Mouse (Mus musculus): ENCODE data around the gene Arsa. TPM values are rescaled to one million over a fixed set of nuclear protein-coding genes. Genes with fewer than 3 reads are reported as not detected.

Arsa gene
- total RNA-seq, 2 experiments from 2014 or later: 18.1 to 18.4 TPM

- intact Hi-C loops (cut with DNase I): no loop called here
- DNase-seq: peak; percentile 74 to 75
These were observed 50.5 kb downstream of the Arsa start for GRCm38 (mm10) chr15:89426716-89427115.

GRCm38 (mm10) chr15:89425711-89426121 lies 51.5 kb downstream of the Arsa start, which contains the start of gene Cpt1b:
Gene Cpt1b (minus strand): TSS chr15:89425863.
- intact Hi-C loops (cut with DNase I): no loop called here
- DNase-seq: peak; percentile 85 to 90

- intact Hi-C loops (cut with DNase I): no loop called here
- DNase-seq: no peak
These were observed 52.6 kb downstream of the Arsa start for GRCm38 (mm10) chr15:89424621-89425020.

Other genes starting within 250 kb of the Arsa start
- 10 to 100 TPM; 71.2 to 77.1 TPM for gene Sbf1, start 162.1 kb downstream of the Arsa start, total RNA-seq (2021)
- not detected for gene Adm2, start 154.7 kb downstream of the Arsa start, total RNA-seq (2021)
- gene Miox, start 143.0 kb downstream of the Arsa start, total RNA-seq (2021): not detected
- gene Lmf2, start 121.8 kb downstream of the Arsa start, total RNA-seq (2021): 10 to 100 TPM; 44.2 to 48.9 TPM
- gene Ncaph2, start 121.7 kb downstream of the Arsa start, total RNA-seq (2021): 10 to 100 TPM; 79.2 to 80.9 TPM
- 10 to 100 TPM; 20.5 to 22.0 TPM for gene Sco2, start 103.6 kb downstream of the Arsa start, total RNA-seq (2021)
- under 1 TPM; 0.31 to 0.64 TPM for gene Tymp, start 100.4 kb downstream of the Arsa start, total RNA-seq (2021)
- 1 to 10 TPM; 1.3 to 1.5 TPM for gene Odf3b, start 98.1 kb downstream of the Arsa start, total RNA-seq (2021)
- gene Klhdc7b, start 92.5 kb downstream of the Arsa start, total RNA-seq (2021): not detected
- gene Syce3, start 66.9 kb downstream of the Arsa start, total RNA-seq (2021): not detected
- gene Cpt1b, start 51.6 kb downstream of the Arsa start, total RNA-seq (2021): 100 to 1,000 TPM; 700 to 720 TPM
- 1 to 10 TPM; 1.9 to 2.4 TPM for gene C730034F03Rik, start 47.8 kb downstream of the Arsa start, total RNA-seq (2021)
- gene Gm44502, start 47.7 kb downstream of the Arsa start, total RNA-seq (2021): 10 to 100 TPM; 14.6 to 15.4 TPM
- gene Chkb, start 47.5 kb downstream of the Arsa start, total RNA-seq (2021): 10 to 100 TPM; 71.8 to 73.9 TPM
- under 1 TPM; 0.05 to 0.12 TPM for gene Mapk8ip2, start 23.5 kb downstream of the Arsa start, total RNA-seq (2021)
- gene Shank3, start 22.2 kb upstream of the Arsa start, total RNA-seq (2021): 10 to 100 TPM; 82.6 to 86.1 TPM
- 1 to 10 TPM in 1 of 2 experiments, under 1 TPM in 1; 0.55 to 1.5 TPM for gene Acr, start 90.9 kb upstream of the Arsa start, total RNA-seq (2021)
- gene Rabl2, start 114.5 kb upstream of the Arsa start, total RNA-seq (2021): 1 to 10 TPM; 8.0 to 9.1 TPM

Data from heart, postnatal 10 days (tissue).